Mouse (Mus musculus) Patski (cell line): Measurements from ENCODE around the gene Dchs2. TPM values are rescaled to one million over a fixed set of nuclear protein-coding genes. Genes with fewer than 3 reads are reported as not detected.

Source experiments
- ATAC-seq: fragments of 100-300 bp; one replicate; pipeline ENCODE4 v1.8.0; 2021
- CTCF ChIA-PET: fragments of 350-600 bp; sonication (Branson Sonifier 250); formaldehyde crosslinking; loops from one replicate; lab custom pipeline; 2022; ENCODE audit warnings: inconsistent platforms; lab: Charles Lee
- POLR2A ChIA-PET: fragments of 350-600 bp; sonication (Branson Sonifier 250); formaldehyde crosslinking; loops from one replicate; lab custom pipeline; 2022; ENCODE audit warnings: antibody characterized with exemption, inconsistent platforms; lab: Charles Lee
- DNase-seq: peaks from one replicate; pipeline ENCODE4 v3.0.0-alpha.2; 2011; ENCODE audit warnings: low read depth, low spot score
- H3K27me3 ChIP-seq: fragments of 371-371 bp; one replicate; pipeline ENCODE4 v1.5.1; 2021
- CTCF ChIP-seq: fragments of 100-300 bp; IDR thresholded peaks from one replicate; pipeline ENCODE4 v1.5.1; 2021
- in situ Hi-C: fragments of 300-500 bp; cut with MboI; formaldehyde crosslinking; loops from 3 replicates; pipeline ENCODE4 v1.11.1; 2018; ENCODE audit warnings: low pct_unique_long_range_greater_than_20kb, mixed read lengths
- polyA plus RNA-seq: library from polyadenylated mRNA; unstranded; gene quantifications from one replicate; pipeline ENCODE4 v1.2.3, GENCODE M21; 2021

The Dchs2 gene
- polyA plus RNA-seq, 1 experiment from 2014 or later, result 0.12 TPM

DNA sequence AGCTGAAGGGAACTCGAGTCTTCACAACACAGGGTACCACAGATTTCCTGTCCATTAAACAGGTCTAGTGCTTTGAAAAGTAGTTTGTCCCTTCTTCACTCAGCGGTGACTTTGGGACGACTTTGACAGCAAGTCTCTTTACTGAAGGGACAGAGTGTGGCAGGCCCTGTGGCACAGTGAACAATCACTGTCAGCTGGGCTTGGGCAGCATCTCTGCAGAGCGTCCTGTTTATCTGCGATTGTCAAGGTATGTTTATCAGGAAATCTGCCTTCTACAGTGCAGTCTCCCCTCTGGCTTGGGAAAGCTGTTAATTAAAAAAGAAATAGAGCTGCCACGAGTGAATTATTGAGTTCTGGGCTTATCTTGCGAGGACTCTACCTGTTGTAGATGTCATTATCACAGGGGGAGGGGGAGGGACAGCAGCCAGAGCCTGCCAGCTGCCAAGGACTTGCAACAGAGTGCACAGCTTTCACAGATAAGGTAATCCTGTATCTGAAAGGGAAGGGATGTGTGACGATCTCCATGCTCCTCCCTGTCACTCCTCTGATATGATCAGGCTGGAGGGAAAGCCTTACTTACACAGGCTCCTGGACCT lies 77.4 kb downstream of the Dchs2 start:
- peaks cover 31% of the 10 kb centered on the region for H3K27me3 ChIP-seq
- ChIA-PET CTCF (interaction anchor here (1.1 kb wide), 1 partner anchor 95 kb away, joined by 3 read pairs; no protein-coding TSS in a partner anchor), POLR2A (interaction anchor here (0.7 kb wide), 1 partner anchor 12 kb away, joined by 3 read pairs; no protein-coding TSS in a partner anchor)
- ATAC-seq (no peak), DNase-seq (no peak)
- in situ Hi-C loops, result no loop called here
- no peak for TF ChIP-seq CTCF

DNA sequence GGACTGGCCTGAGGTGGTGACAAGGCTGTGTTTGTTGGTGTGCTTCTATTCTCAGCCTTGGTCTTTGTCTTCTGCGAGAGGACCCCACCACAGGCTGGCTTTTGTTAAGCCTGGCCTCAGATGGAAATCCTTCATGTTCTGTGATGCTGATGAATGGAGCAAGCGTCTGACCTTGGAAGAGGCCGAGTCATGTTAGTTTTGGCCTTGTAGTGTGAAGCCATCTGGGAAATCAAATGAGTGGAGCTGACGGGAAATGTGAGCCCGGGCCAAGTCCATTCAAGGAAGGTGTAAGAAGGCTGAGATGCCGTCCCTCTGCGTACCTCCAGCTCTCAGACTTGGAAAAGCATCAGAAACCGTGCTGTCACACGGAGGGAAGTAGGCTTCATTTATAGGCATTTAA lies 81.9 kb downstream of the Dchs2 start:
- DNase-seq (no peak), ATAC-seq (no peak)
- no peak for TF ChIP-seq CTCF
- CTCF ChIA-PET, result interaction anchor here (0.8 kb wide), 1 partner anchor 99 kb away, joined by 3 read pairs; no protein-coding TSS in a partner anchor
- peaks cover 39% of the 10 kb centered on the region for H3K27me3 ChIP-seq
- in situ Hi-C loops, result no loop called here
- POLR2A ChIA-PET, result no interaction called here

DNA sequence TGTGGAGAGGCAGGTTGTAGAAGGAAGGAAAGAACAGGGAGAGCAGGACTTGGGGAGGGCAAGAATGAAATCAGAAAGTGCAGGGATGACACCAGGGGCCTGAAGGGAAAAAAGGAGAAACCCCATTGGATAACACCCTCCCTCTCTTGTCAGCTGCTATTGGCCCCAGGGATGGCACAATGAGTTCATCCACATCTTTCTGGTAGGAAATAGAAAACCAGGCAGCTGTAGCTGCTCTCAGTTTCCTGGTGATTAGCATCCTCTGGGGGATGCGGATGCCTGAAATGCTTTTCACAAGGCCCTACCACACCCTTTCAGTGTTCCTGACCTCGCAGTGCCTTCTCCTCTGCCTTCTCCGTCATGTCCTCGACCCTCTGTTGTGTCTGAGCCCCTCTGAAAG lies 82.5 kb downstream of the Dchs2 start:
- in situ Hi-C loops, result no loop called here
- ATAC-seq, result no peak

DNA sequence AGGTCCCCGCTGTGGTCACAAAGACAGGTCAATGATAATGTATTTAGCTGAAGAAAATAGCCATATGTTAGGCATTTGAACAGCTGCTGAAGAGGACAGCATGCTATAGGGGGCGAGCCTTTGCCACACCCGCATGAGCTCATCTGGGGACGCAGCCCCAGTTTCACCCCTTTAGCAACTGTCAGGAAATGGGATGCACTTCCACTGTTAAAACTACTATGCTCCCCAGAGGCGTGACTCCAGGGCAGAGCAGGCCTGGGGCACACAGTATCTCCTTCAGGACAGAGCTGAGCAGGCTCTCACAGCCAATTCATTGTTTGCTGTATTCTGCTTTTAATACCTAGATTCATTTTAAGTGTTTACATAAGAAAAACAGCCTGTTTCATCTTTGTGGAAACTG lies 84.2 kb downstream of the Dchs2 start:
- in situ Hi-C loops, result no loop called here
- no peak for TF ChIP-seq CTCF
- no peak for ATAC-seq
- ChIA-PET CTCF (interaction anchor here (1.3 to 2.7 kb wide), 3 partner anchors 14 to 102 kb away, joined by 4 to 8 read pairs (median 6); no protein-coding TSS in a partner anchor), POLR2A (no interaction called here)
- peaks cover 38% of the 10 kb centered on the region for H3K27me3 ChIP-seq
- no peak for DNase-seq

More for the DNA sequence above, 82.5 kb downstream of the Dchs2 start:
- ChIA-PET CTCF (interaction anchor here (0.8 kb wide), 1 partner anchor 100 kb away, joined by 3 read pairs; no protein-coding TSS in a partner anchor), POLR2A (no interaction called here)
- H3K27me3 ChIP-seq, result peaks cover 42% of the 10 kb centered on the region
- no peak for TF ChIP-seq CTCF
- DNase-seq, result no peak

DNA sequence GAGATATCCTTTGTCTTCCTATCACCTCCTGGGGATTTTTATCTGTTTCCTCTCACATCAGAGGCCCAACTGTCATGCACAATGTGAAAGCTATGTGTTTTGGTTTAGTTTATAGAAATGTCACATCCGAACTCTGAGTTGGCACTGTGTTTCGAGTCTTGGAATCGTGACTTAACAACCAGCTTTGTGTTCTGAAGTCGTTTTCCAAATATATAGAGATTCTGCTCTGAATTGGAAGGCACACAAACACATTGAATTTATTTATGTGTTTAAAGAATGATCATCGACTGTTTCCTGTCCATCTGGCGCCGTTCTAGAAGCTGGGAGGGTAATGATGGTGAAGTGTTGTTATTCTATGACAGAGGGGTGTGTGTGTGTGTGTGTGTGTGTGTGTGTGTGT lies 84.8 kb downstream of the Dchs2 start:
- POLR2A ChIA-PET, result no interaction called here
- ATAC-seq (no peak), DNase-seq (no peak)
- in situ Hi-C loops, result no loop called here
- peaks cover 34% of the 10 kb centered on the region for H3K27me3 ChIP-seq
- CTCF ChIA-PET, result interaction anchor here (1.1 to 2.7 kb wide), 4 partner anchors 15 to 102 kb away, joined by 3 to 8 read pairs (median 5); no protein-coding TSS in a partner anchor
- no peak for TF ChIP-seq CTCF

DNA sequence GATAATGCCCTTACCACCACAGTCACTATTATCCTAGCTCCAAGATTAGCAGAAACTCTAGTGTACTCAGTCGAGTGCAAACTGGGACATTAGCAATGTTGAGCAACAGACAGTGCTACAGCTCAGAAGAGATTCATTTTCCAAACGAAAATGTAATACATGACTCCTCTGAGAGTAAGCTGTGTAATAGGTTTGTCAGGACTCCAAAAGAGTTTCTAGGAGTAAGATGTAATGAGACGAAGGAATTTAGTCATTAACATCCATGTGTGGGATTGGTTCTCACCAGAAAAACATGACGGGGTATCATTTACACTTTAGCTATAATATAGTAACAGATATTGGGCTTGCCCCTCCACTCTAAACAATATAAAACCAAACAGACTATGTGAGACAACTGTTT lies 90.3 kb downstream of the Dchs2 start:
- in situ Hi-C loops, result no loop called here
- no peak for TF ChIP-seq CTCF
- ChIA-PET CTCF (no interaction called here), POLR2A (no interaction called here)
- peaks cover 53% of the 10 kb centered on the region for H3K27me3 ChIP-seq
- no peak for DNase-seq
- ATAC-seq, result no peak

DNA sequence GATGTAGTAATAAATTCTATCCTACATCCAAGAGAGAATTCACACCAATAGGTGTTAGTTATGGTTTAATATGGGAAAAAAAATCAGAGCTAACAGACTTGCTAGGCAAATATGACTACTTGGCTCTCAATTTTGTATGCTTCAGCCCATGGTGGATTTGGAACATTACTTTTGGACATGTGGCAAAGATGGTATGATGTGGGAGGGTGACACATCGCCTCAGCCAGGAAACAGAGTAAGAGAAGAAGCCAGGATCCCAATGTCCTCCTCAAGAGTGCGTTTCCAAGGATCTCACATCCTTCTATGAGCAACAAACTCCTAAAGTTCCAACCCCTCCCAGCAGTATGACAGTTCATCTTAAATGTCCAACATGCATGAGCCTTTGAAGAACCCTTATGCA lies 92.4 kb downstream of the Dchs2 start:
- in situ Hi-C loops, result no loop called here
- no peak for TF ChIP-seq CTCF
- CTCF ChIA-PET, result interaction anchor here (0.7 to 1.4 kb wide), 2 partner anchors 23 to 113 kb away, joined by 3 read pairs; no protein-coding TSS in a partner anchor
- H3K27me3 ChIP-seq, result peaks cover 64% of the 10 kb centered on the region
- ATAC-seq (no peak), DNase-seq (no peak)
- POLR2A ChIA-PET, result no interaction called here

DNA sequence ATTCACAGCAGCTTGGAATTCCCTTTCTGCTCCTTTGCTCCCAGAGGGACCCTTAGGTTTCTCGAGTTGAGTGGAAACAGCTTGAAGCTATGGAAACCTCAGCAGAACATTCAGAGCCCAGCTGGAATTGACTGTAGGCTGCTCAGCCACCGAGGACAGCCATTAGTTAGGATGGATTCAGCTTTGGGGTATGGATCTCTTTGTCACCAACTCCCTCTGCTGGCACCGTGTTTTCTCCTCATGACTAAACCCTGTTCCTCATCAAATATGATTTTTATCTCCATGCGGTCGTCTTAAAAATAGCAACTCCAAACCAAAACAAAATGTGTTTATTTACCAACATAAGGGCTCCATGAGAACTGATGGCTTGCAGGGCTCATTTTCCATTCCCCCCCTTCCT lies 94.4 kb downstream of the Dchs2 start:
- ChIA-PET POLR2A (no interaction called here), CTCF (interaction anchor here (0.8 to 2.1 kb wide), 4 partner anchors 17 to 112 kb away, joined by 3 to 12 read pairs (median 4); no protein-coding TSS in a partner anchor)
- peak; percentile 34 for TF ChIP-seq CTCF
- ATAC-seq (no peak), DNase-seq (no peak)
- H3K27me3 ChIP-seq, result peaks cover 66% of the 10 kb centered on the region
- in situ Hi-C loops, result no loop called here

DNA sequence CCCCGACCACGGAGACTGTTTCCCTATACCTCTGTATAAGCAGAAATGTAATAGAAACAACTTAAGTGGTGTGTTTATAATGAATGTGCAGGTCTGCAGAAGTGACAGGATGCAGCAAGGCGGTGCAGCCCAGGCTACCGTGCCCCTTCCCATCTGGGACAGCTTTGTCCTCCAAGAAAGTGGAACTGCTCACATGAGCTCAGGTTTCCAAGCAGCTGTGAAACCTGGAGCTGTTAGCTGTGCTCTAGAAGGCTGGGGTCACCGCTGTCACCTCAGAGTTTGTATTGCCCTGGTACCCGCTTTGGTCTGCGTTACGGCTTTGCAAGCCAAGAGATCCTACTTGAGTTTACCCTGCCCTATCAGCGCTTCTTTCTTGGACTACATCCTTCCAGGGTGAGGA lies 100.6 kb downstream of the Dchs2 start:
- peaks cover 62% of the 10 kb centered on the region for H3K27me3 ChIP-seq
- no peak for DNase-seq
- in situ Hi-C loops, result no loop called here
- no peak for TF ChIP-seq CTCF
- no peak for ATAC-seq
- POLR2A ChIA-PET, result no interaction called here
- CTCF ChIA-PET, result interaction anchor here (1.5 kb wide), 1 partner anchor 10 kb away, joined by 5 read pairs; no protein-coding TSS in a partner anchor

DNA sequence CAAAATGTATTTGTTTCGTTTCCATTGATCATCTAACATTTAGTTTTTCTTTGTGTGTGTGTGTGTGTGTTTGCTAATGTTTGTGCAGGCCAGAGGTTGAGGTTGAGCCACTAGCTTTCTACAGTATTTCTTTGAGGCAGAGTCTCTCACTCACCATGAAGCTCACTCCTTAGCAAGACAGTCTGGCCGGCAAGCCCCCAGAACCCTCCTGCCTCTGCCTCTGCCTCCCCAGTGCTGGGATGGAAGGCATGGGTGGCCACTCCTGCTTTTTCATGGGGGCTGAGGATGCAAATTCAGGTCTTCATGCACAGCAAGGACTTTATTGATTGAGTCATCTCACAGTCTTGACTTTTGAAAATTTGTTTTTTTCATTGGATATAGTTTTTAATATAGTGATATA lies 102.6 kb downstream of the Dchs2 start:
- ATAC-seq (no peak), DNase-seq (no peak)
- peaks cover 54% of the 10 kb centered on the region for H3K27me3 ChIP-seq
- TF ChIP-seq CTCF, result no peak
- ChIA-PET POLR2A (no interaction called here), CTCF (no interaction called here)
- in situ Hi-C loops, result no loop called here

DNA sequence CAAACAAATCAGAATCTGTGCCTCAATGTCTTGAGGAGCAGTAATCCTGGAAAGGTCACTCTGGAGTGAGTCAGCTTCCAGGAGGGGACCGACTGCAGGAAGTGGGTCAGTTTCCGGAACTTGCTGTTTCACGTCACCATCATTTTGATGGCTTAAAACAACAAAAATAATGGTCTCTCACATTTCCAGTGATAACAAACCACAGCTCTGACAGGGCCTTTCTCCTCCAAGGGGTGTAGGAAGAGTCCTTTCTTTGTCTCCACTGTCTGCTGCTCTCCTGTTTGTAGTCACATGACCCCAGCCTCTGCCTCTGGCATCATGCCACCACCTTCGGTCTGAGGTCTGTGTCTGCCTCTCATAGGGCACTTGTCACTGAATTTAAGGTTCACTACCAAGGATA lies 106.7 kb downstream of the Dchs2 start:
- no peak for DNase-seq
- no peak for ATAC-seq
- ChIA-PET CTCF (interaction anchor here (1.2 kb wide), 1 partner anchor 40 kb away, joined by 3 read pairs; no protein-coding TSS in a partner anchor), POLR2A (no interaction called here)
- in situ Hi-C loops, result no loop called here
- peaks cover 56% of the 10 kb centered on the region for H3K27me3 ChIP-seq
- no peak for TF ChIP-seq CTCF
